Mouse (Mus musculus) midbrain, embryonic 14.5 days (tissue): Measurements from ENCODE around the gene Apoe. TPM values are rescaled to one million over a fixed set of nuclear protein-coding genes. Genes with fewer than 3 reads are reported as not detected.

Experiments
- ATAC-seq: fragments of 200-750 bp; cut with Nextera tagmentation; 2 replicates; pipeline ENCODE4 v1.8.0; 2017; ENCODE audit warnings: moderate number of reproducible peaks, moderate library complexity; ENCODE audit not compliant: low FRiP score, low TSS enrichment
- DNase-seq: peaks from one replicate; pipeline ENCODE4 v3.0.0-alpha.2; 2015
- H3K27ac ChIP-seq: fragments of 300-500 bp; sonication (generic); replicated peaks from 2 replicates; pipeline ENCODE4 v1.5.1; 2014; ENCODE audit warnings: mild to moderate bottlenecking, low read depth, low read length, moderate library complexity
- H3K27me3 ChIP-seq: fragments of 300-500 bp; sonication (generic); 2 replicates; pipeline ENCODE4 v1.6.1; 2014; ENCODE audit warnings: low read length, control low read depth, mixed read lengths; ENCODE audit not compliant: control insufficient read depth, insufficient read depth
- H3K36me3 ChIP-seq: fragments of 300-500 bp; sonication (generic); 2 replicates; pipeline ENCODE4 v1.6.1; 2014; ENCODE audit warnings: low read length, control low read depth; ENCODE audit not compliant: control insufficient read depth, insufficient read depth
- H3K4me1 ChIP-seq: fragments of 300-500 bp; sonication (generic); 2 replicates; pipeline ENCODE4 v1.6.1; 2014; ENCODE audit warnings: mild to moderate bottlenecking, antibody characterized with exemption, low read length, control low read depth; ENCODE audit not compliant: control insufficient read depth, insufficient read depth
- H3K4me2 ChIP-seq: fragments of 300-500 bp; sonication (generic); 2 replicates; pipeline ENCODE4 v1.6.1; 2014; ENCODE audit warnings: mild to moderate bottlenecking, low read length, moderate library complexity
- H3K4me3 ChIP-seq: fragments of 300-500 bp; sonication (generic); replicated peaks from 2 replicates; pipeline ENCODE4 v1.5.1; 2014; ENCODE audit warnings: low read depth, low read length
- H3K9ac ChIP-seq: fragments of 300-500 bp; sonication (generic); replicated peaks from 2 replicates; pipeline ENCODE4 v1.6.1; 2014; ENCODE audit warnings: mild to moderate bottlenecking, low read length, moderate library complexity
- H3K9me3 ChIP-seq: fragments of 300-500 bp; sonication (generic); 2 replicates; pipeline ENCODE4 v1.6.1; 2016; ENCODE audit warnings: low read length, control low read depth, mixed read lengths; ENCODE audit not compliant: control insufficient read depth
- WGBS: fragments of 180-500 bp; shearing (Covaris S2); extraction: QIAGEN DNeasy Blood & Tissue Kit; methylation state at CpG from one replicate; pipeline ENCODE4 v1.1.7; 2014; 5-methylcytosine and 5-hydroxymethylcytosine counted together
- polyA plus RNA-seq: library from polyadenylated mRNA; unstranded; fragments of >200 nt; fragmentation: Nextera tagmentation; extraction: Ambion mirVana; gene quantifications from 2 replicates; pipeline ENCODE4 v1.2.1, GENCODE M21; 2014

Apoe gene
- polyA plus RNA-seq, 1 experiment from 2014 or later: 265 TPM

GRCm38 (mm10) chr7:19712414-19712813, 13.4 kb upstream of the Apoe start:
- DNase-seq: peak; percentile 33
- H3K9me3 ChIP-seq: no peaks in the 10 kb centered on the region
- H3K4me2 ChIP-seq: no peak overlapping the region
- no peak overlapping the region for H3K4me3 ChIP-seq
- ATAC-seq: no peak
- H3K9ac ChIP-seq: no peak overlapping the region
- peaks cover 15% of the 10 kb centered on the region for H3K4me1 ChIP-seq
- WGBS: 75% methylated on average over 4 of the region's 4 CpGs
- peaks cover 49% of the 10 kb centered on the region for H3K36me3 ChIP-seq
- H3K27ac ChIP-seq: no peak overlapping the region
- H3K27me3 ChIP-seq: no peaks in the 10 kb centered on the region

DNA sequence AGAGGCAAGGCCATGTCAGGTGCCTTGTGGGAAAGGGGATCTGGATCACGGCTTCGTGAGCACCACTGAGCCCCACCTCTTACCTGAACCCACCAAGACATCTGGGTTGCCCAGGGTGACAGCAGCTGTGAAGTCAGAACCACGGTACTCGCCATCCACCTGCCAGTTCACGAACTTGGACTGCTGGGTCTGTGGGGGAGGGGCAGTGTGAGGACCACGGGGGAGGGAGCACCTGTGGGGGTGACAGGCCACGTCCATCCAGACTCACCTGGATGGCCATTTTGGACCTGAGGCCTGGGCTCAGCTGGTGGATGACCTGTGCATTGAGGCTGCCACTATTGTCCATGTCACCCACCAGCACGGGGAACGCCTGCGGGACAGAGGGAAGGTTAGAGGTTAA, 11.7 kb upstream of the Apoe start:
- 92% methylated on average over 10 of the region's 10 CpGs for WGBS
- Histone ChIP-seq H3K9ac (no peak overlapping the region), H3K4me1 (peaks cover 9% of the 10 kb centered on the region), H3K36me3 (peaks cover 56% of the 10 kb centered on the region), H3K27me3 (no peaks in the 10 kb centered on the region), H3K27ac (no peak overlapping the region), H3K4me3 (no peak overlapping the region), H3K9me3 (no peaks in the 10 kb centered on the region), H3K4me2 (no peak overlapping the region)
- ATAC-seq (no peak), DNase-seq (no peak)

DNA sequence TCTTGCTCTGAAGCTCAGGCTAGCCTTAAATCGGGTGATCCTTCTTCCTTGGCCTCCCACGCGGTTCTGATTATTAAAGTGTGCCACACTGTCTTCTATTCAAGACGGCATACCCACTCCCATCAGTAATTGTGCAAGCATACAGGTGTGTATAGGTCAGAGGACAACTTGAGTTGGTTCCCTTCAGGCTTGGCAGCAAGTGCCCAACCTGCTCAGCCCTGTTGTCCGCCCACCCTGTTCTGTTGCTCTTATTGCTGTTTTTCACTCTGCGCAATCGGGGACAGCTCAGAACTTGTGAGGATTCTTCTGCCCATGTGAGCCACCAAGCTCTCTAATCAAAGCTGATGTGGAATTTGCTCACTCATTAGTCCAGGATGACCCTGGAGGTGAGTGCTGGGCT, 6.3 kb upstream of the Apoe start:
- H3K9me3 ChIP-seq: no peaks in the 10 kb centered on the region
- peaks cover 51% of the 10 kb centered on the region for H3K36me3 ChIP-seq
- ATAC-seq: no peak
- H3K27ac ChIP-seq: no peak overlapping the region
- H3K4me1 ChIP-seq: no peaks in the 10 kb centered on the region
- no peaks in the 10 kb centered on the region for H3K27me3 ChIP-seq
- DNase-seq: no peak
- H3K4me3 ChIP-seq: no peak overlapping the region
- no peak overlapping the region for H3K4me2 ChIP-seq
- no peak overlapping the region for H3K9ac ChIP-seq
- WGBS: 97% methylated on average over 7 of the region's 7 CpGs

- no peak overlapping the region for H3K4me2 ChIP-seq
- H3K27me3 ChIP-seq: no peaks in the 10 kb centered on the region
- no peak overlapping the region for H3K9ac ChIP-seq
- H3K36me3 ChIP-seq: peaks cover 45% of the 10 kb centered on the region
- H3K9me3 ChIP-seq: no peaks in the 10 kb centered on the region
- WGBS: 94% methylated on average over 4 of the region's 4 CpGs
- H3K4me1 ChIP-seq: peaks cover 1% of the 10 kb centered on the region; the same call in 1 of the 2 replicates
- ATAC-seq: no peak
- DNase-seq: no peak
- H3K27ac ChIP-seq: no peak overlapping the region
- no peak overlapping the region for H3K4me3 ChIP-seq
These were observed 5.5 kb upstream of the Apoe start for GRCm38 (mm10) chr7:19704475-19704874.

DNA sequence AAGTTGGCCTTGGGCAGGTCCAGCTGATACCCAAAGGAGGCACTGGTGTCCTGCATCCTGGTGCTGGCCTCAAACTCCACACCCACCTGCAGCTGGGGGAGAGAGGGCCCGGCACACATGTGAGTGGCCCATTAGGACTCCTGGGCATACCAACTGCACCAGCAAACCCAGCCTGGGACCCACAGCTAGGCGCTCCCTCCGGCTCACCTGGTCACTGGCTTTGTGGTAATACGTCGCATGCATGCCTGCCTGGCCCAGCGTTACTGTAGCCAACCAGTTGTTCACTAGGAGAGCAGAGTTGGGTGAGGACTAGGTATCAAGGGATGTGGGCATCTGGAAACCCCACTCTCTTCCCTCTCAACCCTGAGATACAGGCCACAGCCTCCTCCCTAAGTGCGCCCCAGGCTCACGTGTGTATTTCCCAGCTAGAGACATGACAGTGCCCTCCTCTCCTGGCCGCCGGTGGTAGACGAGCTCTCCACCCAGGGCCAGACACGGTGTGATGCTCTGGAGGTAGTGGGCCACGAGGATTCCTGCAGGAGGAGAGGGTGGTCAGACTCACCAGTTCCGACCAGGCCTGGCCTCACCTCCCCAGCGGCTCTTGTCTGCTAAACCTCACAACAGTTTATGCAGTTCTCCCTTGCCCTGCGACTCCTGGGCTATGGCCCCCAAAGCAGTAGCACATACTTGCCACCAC, 4.0 kb upstream of the Apoe start:
- DNase-seq: no peak
- ATAC-seq: no peak
- 92% methylated on average over 16 of the region's 16 CpGs for WGBS

GRCm38 (mm10) chr7:19701069-19701761, 2.2 kb upstream of the Apoe start:
- H3K9ac ChIP-seq: no peak overlapping the region
- H3K27ac ChIP-seq: no peak overlapping the region
- 28% methylated on average over 22 of the region's 22 CpGs for WGBS

More for the DNA sequence above, 4.0 kb upstream of the Apoe start:
- H3K4me1 ChIP-seq: peaks cover 16% of the 10 kb centered on the region
- no peaks in the 10 kb centered on the region for H3K9me3 ChIP-seq
- no peak overlapping the region for H3K9ac ChIP-seq
- H3K27ac ChIP-seq: no peak overlapping the region
- H3K4me2 ChIP-seq: no peak overlapping the region
- H3K27me3 ChIP-seq: no peaks in the 10 kb centered on the region
- peaks cover 33% of the 10 kb centered on the region for H3K36me3 ChIP-seq
- H3K4me3 ChIP-seq: no peak overlapping the region

DNA sequence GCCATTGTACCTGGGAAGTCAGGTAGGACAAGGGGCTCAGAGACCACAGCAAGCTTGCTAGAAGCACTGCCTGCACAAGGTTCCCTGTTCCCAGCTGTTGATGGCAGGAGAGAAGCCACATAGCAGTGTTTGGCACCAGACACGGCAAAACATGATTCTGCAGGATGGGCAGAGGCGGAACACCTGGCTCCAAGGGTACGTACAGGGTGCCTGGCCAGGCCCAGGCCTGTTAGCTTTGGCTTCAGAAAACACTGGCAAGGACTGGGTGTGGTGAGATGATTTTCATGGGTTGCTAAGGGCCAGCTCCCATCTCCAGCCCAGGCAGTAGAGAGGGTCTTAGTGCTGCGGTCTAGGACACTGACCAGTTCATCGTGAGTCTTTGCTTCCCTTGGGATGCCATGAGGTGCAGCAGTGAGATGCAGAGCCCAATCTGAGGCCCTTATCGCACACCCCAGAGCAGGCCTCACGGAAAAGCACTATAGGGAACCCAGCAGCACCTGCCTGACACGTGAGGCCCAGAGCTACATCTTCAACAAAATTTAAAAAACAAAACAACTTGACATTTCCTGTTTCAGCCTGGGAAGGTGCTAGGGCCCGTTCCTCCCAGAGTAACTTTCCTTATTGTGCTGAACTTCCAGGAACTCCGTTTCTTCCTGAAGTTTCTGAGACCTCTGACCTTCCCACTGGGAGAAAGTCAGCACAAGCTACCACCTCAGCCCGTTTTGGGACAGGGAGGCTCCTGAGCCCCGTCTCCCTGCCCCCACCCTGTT, 1.5 kb upstream of the Apoe start:
- ATAC-seq: no peak
- H3K27ac ChIP-seq: no peak overlapping the region
- H3K4me2 ChIP-seq: no peak overlapping the region
- no peaks in the 10 kb centered on the region for H3K9me3 ChIP-seq
- no peak for DNase-seq
- 60% methylated on average over 12 of the region's 12 CpGs for WGBS
- H3K36me3 ChIP-seq: peaks cover 22% of the 10 kb centered on the region
- H3K27me3 ChIP-seq: no peaks in the 10 kb centered on the region
- no peak overlapping the region for H3K4me3 ChIP-seq
- H3K4me1 ChIP-seq: peaks cover 16% of the 10 kb centered on the region
- H3K9ac ChIP-seq: no peak overlapping the region

More at GRCm38 (mm10) chr7:19701069-19701761, 2.2 kb upstream of the Apoe start:
- no peak overlapping the region for H3K4me2 ChIP-seq
- H3K9me3 ChIP-seq: no peaks in the 10 kb centered on the region
- H3K4me1 ChIP-seq: peaks cover 16% of the 10 kb centered on the region
- peaks cover 24% of the 10 kb centered on the region for H3K36me3 ChIP-seq
- no peak overlapping the region for H3K4me3 ChIP-seq
- no peaks in the 10 kb centered on the region for H3K27me3 ChIP-seq
- ATAC-seq (peak; percentile 48; the same call in 1 of the 2 replicates), DNase-seq (peak; percentile 81)

- Histone ChIP-seq H3K4me2 (no peak overlapping the region), H3K27me3 (no peaks in the 10 kb centered on the region), H3K27ac (no peak overlapping the region), H3K9ac (no peak overlapping the region), H3K4me1 (peaks cover 16% of the 10 kb centered on the region), H3K4me3 (no peak overlapping the region), H3K36me3 (peaks cover 22% of the 10 kb centered on the region), H3K9me3 (no peaks in the 10 kb centered on the region)
- ATAC-seq (no peak), DNase-seq (no peak)
- 85% methylated on average over 4 of the region's 4 CpGs for WGBS
These were observed 800 bp upstream of the Apoe start for GRCm38 (mm10) chr7:19699827-19700148.
